Comparison of ENCODE assay signal across 8 mouse cellular contexts in the genomic region with DNA sequence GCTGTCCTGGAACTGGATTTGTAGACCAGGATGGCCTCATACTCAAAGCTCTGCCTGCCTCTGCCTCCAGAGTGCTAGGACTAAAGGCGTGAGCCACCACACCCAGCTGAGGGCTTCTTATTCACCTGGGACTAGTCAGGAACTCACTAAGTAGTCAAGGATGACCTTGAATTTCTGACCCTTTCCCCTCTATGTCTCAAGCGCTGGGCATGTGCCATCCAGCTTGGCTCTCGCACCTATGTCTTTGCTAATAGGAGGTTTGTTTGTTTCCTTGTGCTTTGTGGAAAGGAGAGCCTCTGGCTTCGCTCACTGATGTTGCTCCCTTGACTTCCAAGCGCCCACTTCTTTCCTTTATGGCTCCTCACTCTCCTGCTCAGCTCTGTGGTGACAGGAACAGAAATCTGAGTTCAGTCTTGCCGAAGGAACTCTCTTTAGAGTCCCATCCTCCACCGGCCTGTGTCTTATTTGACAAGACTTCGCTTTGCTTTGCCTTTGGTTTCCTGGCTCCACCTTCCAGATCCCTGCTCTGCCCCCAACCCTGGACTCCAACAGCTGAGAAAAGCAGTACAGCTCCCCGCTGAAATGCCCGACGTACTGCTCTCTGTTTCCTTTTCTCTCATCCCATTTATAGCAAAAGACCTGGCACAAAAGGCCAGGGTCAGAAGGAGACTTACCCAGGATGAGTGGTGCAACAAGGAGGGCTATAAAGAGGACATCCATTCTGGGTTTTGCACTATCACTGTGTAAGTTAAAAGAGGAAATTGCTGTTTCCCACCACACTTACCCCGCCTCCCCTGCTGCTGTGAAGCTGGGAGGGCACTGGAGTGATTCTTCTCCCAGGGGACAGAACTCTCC. TPM values are rescaled to one million over a fixed set of nuclear protein-coding genes. Genes with fewer than 3 reads are reported as not detected.
DNase-seq lines count a peak whose midpoint lies in the region; ATAC-seq and TF ChIP-seq lines count a peak whose summit lies in the region.

A gene (minus strand): TSS at position 795 of the 855 bp plus-strand sequence.

- no peaks in the 10 kb centered on the region for H3K9me3 ChIP-seq in forebrain, embryonic 14.5 days (replicated peaks; ENCODE audit: control insufficient read depth, low read length)
- no peaks in the 10 kb centered on the region for H3K9me3 ChIP-seq in hindbrain, embryonic 16.5 days (ENCODE audit: control insufficient read depth, low read length)
- H3K9me3 ChIP-seq in lung, embryonic 15.5 days: no peaks in the 10 kb centered on the region

- no peaks in the 10 kb centered on the region for H3K36me3 ChIP-seq in C2C12 (ENCODE audit: control insufficient read depth, insufficient read depth)
- no peaks in the 10 kb centered on the region for H3K36me3 ChIP-seq in forebrain, embryonic 14.5 days (ENCODE audit: control insufficient read depth, insufficient read depth, low read length)
- H3K36me3 ChIP-seq in hindbrain, embryonic 16.5 days (ENCODE audit: control insufficient read depth, insufficient read depth, low read length): no peaks in the 10 kb centered on the region
- peaks cover 6% of the 10 kb centered on the region; the same call in 1 of the 2 replicates for H3K36me3 ChIP-seq in lung, embryonic 15.5 days

- peak within 1 kb of the TSS; percentile 43 for H3ac ChIP-seq in C2C12 (ENCODE audit: control insufficient read depth, insufficient read length, low read depth)

- H3K4me1 ChIP-seq in forebrain, embryonic 14.5 days (ENCODE audit: control insufficient read depth, insufficient read depth, low read length): peaks cover 5% of the 10 kb centered on the region; the same call in 1 of the 2 replicates
- H3K4me1 ChIP-seq in hindbrain, embryonic 16.5 days (ENCODE audit: control insufficient read depth, insufficient read depth, low read depth, low read length): peaks cover 11% of the 10 kb centered on the region
- peaks cover 28% of the 10 kb centered on the region for H3K4me1 ChIP-seq in lung, embryonic 15.5 days
- peaks cover 22% of the 10 kb centered on the region for H3K4me1 ChIP-seq in olfactory bulb, adult 2 months (ENCODE audit: control insufficient read depth, insufficient read depth, low read length)

- H3K27ac ChIP-seq in forebrain, embryonic 14.5 days (ENCODE audit: low read depth, low read length): no peak within 1 kb of the TSS; the same call in 1 of the 2 replicates
- H3K27ac ChIP-seq in hindbrain, embryonic 16.5 days (ENCODE audit: low read depth, low read length): peak within 1 kb of the TSS; percentile 60
- peak within 1 kb of the TSS; percentile 93 for H3K27ac ChIP-seq in lung, embryonic 15.5 days
- peak within 1 kb of the TSS; percentile 58 for H3K27ac ChIP-seq in olfactory bulb, adult 2 months (ENCODE audit: insufficient read depth, low read depth, low read length)

- peak; percentile 76 for DNase-seq in NIH3T3 (ENCODE audit: low read depth)
- DNase-seq in forebrain, embryonic 14.5 days (ENCODE audit: low spot score): no peak
- no peak for DNase-seq in right cerebral cortex, postnatal 14 days
- no peak for DNase-seq in urinary bladder, postnatal 14 days (ENCODE audit: low spot score)

- no peak for TF ChIP-seq CTCF in C2C12 (IDR thresholded peaks at IDR 0.05; ENCODE audit: control insufficient read depth, insufficient read depth, insufficient read length)
- no peak for TF ChIP-seq CTCF in olfactory bulb, adult 2 months (IDR thresholded peaks at IDR 0.05; ENCODE audit: insufficient read depth, low read depth, low read length)

- H3K9ac ChIP-seq in forebrain, embryonic 14.5 days (ENCODE audit: low read length): no peak within 1 kb of the TSS; the same call in 1 of the 2 replicates
- H3K9ac ChIP-seq in hindbrain, embryonic 16.5 days (ENCODE audit: low read depth, low read length): peak within 1 kb of the TSS; percentile 17; the same call in 1 of the 2 replicates
- peak within 1 kb of the TSS; percentile 30 for H3K9ac ChIP-seq in lung, embryonic 15.5 days

- no peak within 1 kb of the TSS for H3K4me2 ChIP-seq in forebrain, embryonic 14.5 days (ENCODE audit: low read length)
- H3K4me2 ChIP-seq in hindbrain, embryonic 16.5 days (ENCODE audit: low read length): peak within 1 kb of the TSS; percentile 11
- H3K4me2 ChIP-seq in lung, embryonic 15.5 days: peak within 1 kb of the TSS; percentile 55

- peaks cover 15% of the 10 kb centered on the region for H3K79me3 ChIP-seq in C2C12 (ENCODE audit: low read depth)

- ATAC-seq in forebrain, embryonic 14.5 days: no peak
- ATAC-seq in hindbrain, embryonic 16.5 days: no peak
- peak; percentile 36; the same call in 1 of the 2 replicates for ATAC-seq in lung, embryonic 15.5 days (ENCODE audit: borderline replicate concordance, extremely low read depth, low FRiP score, low TSS enrichment)

- WGBS in forebrain, embryonic 14.5 days: 32% methylated on average over 12 of the region's 12 CpGs
- WGBS in hindbrain, embryonic 16.5 days: 22% methylated on average over 12 of the region's 12 CpGs
- WGBS in lung, embryonic 15.5 days: 14% methylated on average over 12 of the region's 12 CpGs
- 39% methylated on average over 12 of the region's 12 CpGs for WGBS in olfactory bulb, adult 2 months

- TF ChIP-seq POLR2A in olfactory bulb, adult 2 months (IDR thresholded peaks at IDR 0.05; ENCODE audit: insufficient read depth, low read depth, low read length): no peak

- no peaks in the 10 kb centered on the region for H3K27me3 ChIP-seq in C2C12 (ENCODE audit: control insufficient read depth, insufficient read depth, insufficient read length)
- no peaks in the 10 kb centered on the region for H3K27me3 ChIP-seq in forebrain, embryonic 14.5 days (replicated peaks; ENCODE audit: control insufficient read depth, insufficient read depth, low read length)
- no peaks in the 10 kb centered on the region for H3K27me3 ChIP-seq in hindbrain, embryonic 16.5 days (replicated peaks; ENCODE audit: control insufficient read depth, insufficient read depth, low read length)
- H3K27me3 ChIP-seq in lung, embryonic 15.5 days: no peaks in the 10 kb centered on the region

- peaks cover 22% of the 10 kb centered on the region for H3K79me2 ChIP-seq in C2C12 (ENCODE audit: control insufficient read depth, insufficient read depth)

- peak within 1 kb of the TSS; percentile 12 for H3K4me3 ChIP-seq in C2C12 (ENCODE audit: insufficient read depth, poor library complexity, severe bottlenecking)
- H3K4me3 ChIP-seq in forebrain, embryonic 14.5 days (ENCODE audit: low read depth, low read length): no peak within 1 kb of the TSS
- peak within 1 kb of the TSS; percentile 14; the same call in 1 of the 2 replicates for H3K4me3 ChIP-seq in hindbrain, embryonic 16.5 days (ENCODE audit: low read length)
- peak within 1 kb of the TSS; percentile 71 for H3K4me3 ChIP-seq in lung, embryonic 15.5 days
- H3K4me3 ChIP-seq in olfactory bulb, adult 2 months (ENCODE audit: insufficient read depth, low read depth, low read length): no peak within 1 kb of the TSS

TF ChIP-seq in C2C12, 6 proteins besides CTCF, POLR2A, EP300 and RAD21:
- TF ChIP-seq USF1 (IDR thresholded peaks at IDR 0.05; ENCODE audit: low read depth): no peak
- TF ChIP-seq MYOG (IDR thresholded peaks at IDR 0.05; ENCODE audit: control insufficient read depth, extremely low read depth, insufficient read length): no peak
- no peak for TF ChIP-seq FOSL1 (IDR thresholded peaks at IDR 0.05; ENCODE audit: insufficient read depth, low read length, poor library complexity, severe bottlenecking)
- TF ChIP-seq MYOD1 (IDR thresholded peaks at IDR 0.05; ENCODE audit: control insufficient read depth, insufficient read length, low read depth): no peak
- TF ChIP-seq CEBPB (IDR thresholded peaks at IDR 0.05; ENCODE audit: low read depth): no peak
- no peak for TF ChIP-seq MAX (IDR thresholded peaks at IDR 0.05)
TF ChIP-seq in C2C12: peak in this region for 0.

RNA-seq across cellular contexts. Expression of the gene that starts here (rescaled TPM):
- 8.7 TPM for polyA plus RNA-seq in C2C12 (2012; fragmentation: generic; extraction: Trizol)
- polyA plus RNA-seq in forebrain, embryonic 14.5 days (2014; fragmentation: Nextera tagmentation; extraction: Ambion mirVana): 13.1 and 15.4 TPM in 2 replicates
- polyA plus RNA-seq in hindbrain, embryonic 16.5 days (2015; fragmentation: Nextera tagmentation; extraction: Ambion mirVana): 17.2 and 21.4 TPM in 2 replicates
- polyA plus RNA-seq in lung, embryonic 15.5 days (2015; fragmentation: Nextera tagmentation; extraction: Ambion mirVana): 69.8 and 76.9 TPM in 2 replicates
- not detected in 2 replicates for polyA plus RNA-seq in olfactory bulb, adult 2 months (2012; ENCODE audit: insufficient read depth, insufficient read length, low replicate concordance, missing spikeins)

Comparison
In these comparisons a context has a peak if more than half of its experiments do, and no peak if none do; other contexts are left out.
1. H3K4me3 ChIP-seq: peak in C2C12 (single experiment), hindbrain, embryonic 16.5 days (single experiment) and lung, embryonic 15.5 days (single experiment); none in forebrain, embryonic 14.5 days (single experiment) and olfactory bulb, adult 2 months (single experiment).